Mouse (Mus musculus) limb, embryonic 13.5 days (tissue): ENCODE results near the gene LTO1. TPM values are rescaled to one million over a fixed set of nuclear protein-coding genes. Genes with fewer than 3 reads are reported as not detected.

Source experiments
- polyA plus RNA-seq: library from polyadenylated mRNA; unstranded; fragments of >200 nt; fragmentation: Nextera tagmentation; extraction: Ambion mirVana; gene quantifications from 2 replicates; pipeline ENCODE4 v1.2.1, GENCODE M21; 2015

Gene LTO1
- polyA plus RNA-seq, 1 experiment from 2014 or later, result 32.9 TPM

Other genes with a start within 250 kb of the LTO1 start
- 5.6 TPM in 2 replicates for gene Ano1, start 163.1 kb upstream of the LTO1 start, polyA plus RNA-seq
- gene Fgf3, start 77.0 kb upstream of the LTO1 start, polyA plus RNA-seq, result 0.23 and 0.25 TPM in 2 replicates
- 0.79 and 1.1 TPM in 2 replicates for gene Fgf4, start 67.7 kb upstream of the LTO1 start, polyA plus RNA-seq
- gene Fgf15, start 18.6 kb upstream of the LTO1 start, polyA plus RNA-seq, result 0.22 and 0.31 TPM in 2 replicates
- 167 and 169 TPM in 2 replicates for gene Ccnd1, start 24.8 kb downstream of the LTO1 start, polyA plus RNA-seq